Mouse (Mus musculus) limb, embryonic 14.5 days (tissue): ENCODE results near the gene Khsrp. TPM values are rescaled to one million over a fixed set of nuclear protein-coding genes. Genes with fewer than 3 reads are reported as not detected.

Experiments
- ATAC-seq: fragments of 200-750 bp; cut with Nextera tagmentation; 2 replicates; pipeline ENCODE4 v1.8.0; 2017; ENCODE audit warnings: low read depth, moderate number of reproducible peaks, moderate TSS enrichment; ENCODE audit not compliant: low FRiP score
- DNase-seq: peaks from one replicate; pipeline ENCODE4 v3.0.0-alpha.2; 2015; ENCODE audit warnings: low spot score
- H3K27ac ChIP-seq: fragments of 300-500 bp; sonication (generic); replicated peaks from 2 replicates; pipeline ENCODE4 v1.5.1; 2014; ENCODE audit warnings: low read depth, mild to moderate bottlenecking, low read length, moderate library complexity, mixed read lengths
- H3K27me3 ChIP-seq: fragments of 300-500 bp; sonication (generic); 2 replicates; pipeline ENCODE4 v1.6.1; 2014; ENCODE audit warnings: low read length, mixed read lengths; ENCODE audit not compliant: control insufficient read depth, insufficient read depth
- H3K36me3 ChIP-seq: fragments of 300-500 bp; sonication (generic); 2 replicates; pipeline ENCODE4 v1.6.1; 2014; ENCODE audit warnings: mild to moderate bottlenecking, low read length, moderate library complexity, mixed read lengths; ENCODE audit not compliant: control insufficient read depth, insufficient read depth
- H3K4me1 ChIP-seq: fragments of 300-500 bp; sonication (generic); 2 replicates; pipeline ENCODE4 v1.6.1; 2014; ENCODE audit warnings: antibody characterized with exemption, low read length, mixed read lengths; ENCODE audit not compliant: control insufficient read depth, insufficient read depth
- H3K4me2 ChIP-seq: fragments of 300-500 bp; sonication (generic); replicated peaks from 2 replicates; pipeline ENCODE4 v1.6.1; 2014; ENCODE audit warnings: low read depth, mild to moderate bottlenecking, low read length, moderate library complexity; ENCODE audit not compliant: severe bottlenecking
- H3K4me3 ChIP-seq: fragments of 300-500 bp; sonication (generic); replicated peaks from 2 replicates; pipeline ENCODE4 v1.5.1; 2014; ENCODE audit warnings: low read length
- H3K9ac ChIP-seq: fragments of 300-500 bp; sonication (generic); 2 replicates; pipeline ENCODE4 v1.6.1; 2014; ENCODE audit warnings: mild to moderate bottlenecking, low read depth, low read length, moderate library complexity; ENCODE audit not compliant: severe bottlenecking
- H3K9me3 ChIP-seq: fragments of 300-500 bp; sonication (generic); 2 replicates; pipeline ENCODE4 v1.6.1; 2016; ENCODE audit warnings: low read length; ENCODE audit not compliant: control insufficient read depth
- POLR2A ChIP-seq: fragments of 200-500 bp; IDR thresholded peaks from 2 replicates; pipeline ENCODE4 v1.8.0; 2012; ENCODE audit warnings: inconsistent platforms, mild to moderate bottlenecking, moderate library complexity, borderline replicate concordance; ENCODE audit not compliant: insufficient read depth, insufficient read length; ENCODE audit errors: extremely low read depth
- WGBS: fragments of 180-500 bp; shearing (Covaris S2); extraction: QIAGEN DNeasy Blood & Tissue Kit; methylation state at CpG from one replicate; pipeline ENCODE4 v1.1.7; 2014; 5-methylcytosine and 5-hydroxymethylcytosine counted together
- polyA plus RNA-seq, 2 experiments: library from polyadenylated mRNA; depleted of rRNA in 1 of 2; stranded (reverse) in 1 of 2; unstranded in 1 of 2; fragments of >200 nt; fragmentation: Nextera tagmentation in 1 of 2; extraction: Ambion mirVana in 1 of 2; gene quantifications; 2 replicates each; pipeline versions ENCODE4 v1.2.1 to v1.2.3; 2012 to 2014

The Khsrp gene
- polyA plus RNA-seq, 2 experiments, result 49.5 to 115 TPM

DNA sequence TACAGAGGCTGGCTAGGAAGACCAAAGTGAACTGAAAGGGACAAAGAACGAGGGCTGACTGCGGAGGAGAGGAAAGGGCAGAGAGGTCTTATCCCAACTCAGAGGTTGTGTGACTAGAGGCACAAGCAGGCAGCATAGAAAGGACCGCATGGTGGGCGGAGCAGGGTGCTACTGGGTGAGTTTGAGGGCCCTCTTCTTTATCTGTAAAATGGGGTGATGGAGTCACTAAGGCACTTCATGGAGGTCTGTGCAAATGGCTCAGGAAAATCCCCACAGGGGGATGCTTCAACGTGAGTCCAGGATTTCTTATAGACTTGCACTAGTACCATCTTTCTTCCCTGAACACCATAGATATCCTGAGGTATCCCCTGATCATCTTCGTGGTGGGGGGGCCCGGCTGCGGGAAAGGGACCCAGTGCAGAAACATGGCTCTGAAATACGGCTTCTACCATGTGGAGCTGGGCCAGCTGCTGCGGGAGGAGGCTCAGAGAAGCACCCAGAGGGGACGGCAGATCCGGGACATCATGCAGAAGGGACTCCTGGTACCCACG is 19.0 kb downstream of the Khsrp start:
- no peak for ATAC-seq
- peak overlapping the region; percentile 91 for H3K27ac ChIP-seq
- peak overlapping the region; percentile 79 for H3K4me2 ChIP-seq
- TF ChIP-seq POLR2A, result no peak
- peaks cover 16% of the 10 kb centered on the region for H3K36me3 ChIP-seq
- DNase-seq, result no peak
- H3K4me1 ChIP-seq, result peaks cover 7% of the 10 kb centered on the region
- no peaks in the 10 kb centered on the region for H3K9me3 ChIP-seq
- WGBS, result 80% methylated on average over 13 of the region's 13 CpGs
- H3K4me3 ChIP-seq, result peak overlapping the region; percentile 75
- no peak overlapping the region for H3K9ac ChIP-seq
- H3K27me3 ChIP-seq, result no peaks in the 10 kb centered on the region

DNA sequence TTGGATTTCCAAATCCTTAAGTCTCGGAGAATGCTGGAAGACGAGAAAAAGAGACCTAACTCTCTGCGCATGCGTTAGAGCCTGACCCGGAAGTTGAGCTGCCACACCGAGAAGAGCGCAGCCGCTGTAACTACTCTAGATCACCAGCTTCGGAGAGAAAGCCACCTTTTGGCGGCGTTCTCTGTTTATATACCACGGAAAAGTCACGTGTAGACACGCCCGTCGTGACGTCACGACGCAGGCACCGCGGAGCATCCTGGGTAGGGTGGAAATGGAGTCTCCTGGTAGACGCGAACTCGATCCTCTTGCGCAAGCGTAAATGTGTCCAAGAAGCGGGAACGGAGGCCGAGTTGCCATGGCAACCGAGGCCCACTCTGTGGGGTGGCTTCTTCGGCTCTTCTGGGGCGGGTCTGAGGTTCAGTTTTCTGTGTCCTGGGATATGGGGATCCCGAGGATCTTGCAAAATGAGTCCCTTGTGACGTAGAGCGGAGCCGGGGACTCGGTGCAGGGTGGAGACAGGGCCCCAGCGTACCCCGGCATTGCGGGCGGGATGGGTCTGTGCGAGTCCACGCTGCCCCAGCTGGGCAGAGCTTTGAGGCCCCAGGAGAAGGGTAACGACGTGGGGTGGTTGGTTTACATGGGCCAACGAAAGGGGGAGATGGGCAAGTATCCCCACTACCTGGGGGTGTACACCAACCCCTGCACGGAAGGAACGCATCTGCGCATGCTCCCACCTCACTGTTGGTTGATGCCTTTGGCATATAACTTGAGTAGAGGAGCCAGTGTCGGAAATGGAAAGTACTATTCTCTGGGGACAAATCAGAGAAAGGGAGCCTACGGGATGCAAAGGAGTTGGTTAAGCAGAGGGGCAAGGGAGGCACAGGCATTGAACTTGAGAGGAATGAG is 19.8 kb downstream of the Khsrp start, which contains the start of the genes Gtf2f1 and Gm17949:
Gene Gtf2f1 (minus strand): TSS at position 53 of the 906 bp plus-strand sequence.
Gene Gm17949 (plus strand): TSS at position 234 of the 906 bp plus-strand sequence.
- Histone ChIP-seq H3K4me1 (peaks cover 7% of the 10 kb centered on the region), H3K4me2 (peak within 1 kb of the TSS; percentile 83), H3K9me3 (no peaks in the 10 kb centered on the region), H3K4me3 (peak within 1 kb of the TSS; percentile 75), H3K27me3 (no peaks in the 10 kb centered on the region), H3K9ac (peak within 1 kb of the TSS; percentile 75), H3K27ac (peak within 1 kb of the TSS; percentile 91), H3K36me3 (peaks cover 25% of the 10 kb centered on the region)
- ATAC-seq (peak; percentile 94), DNase-seq (peak; percentile 98)
- peak; percentile 100; the same call in 1 of the 2 replicates for TF ChIP-seq POLR2A
- under 1% methylated on average over 51 of the region's 51 CpGs for WGBS

DNA sequence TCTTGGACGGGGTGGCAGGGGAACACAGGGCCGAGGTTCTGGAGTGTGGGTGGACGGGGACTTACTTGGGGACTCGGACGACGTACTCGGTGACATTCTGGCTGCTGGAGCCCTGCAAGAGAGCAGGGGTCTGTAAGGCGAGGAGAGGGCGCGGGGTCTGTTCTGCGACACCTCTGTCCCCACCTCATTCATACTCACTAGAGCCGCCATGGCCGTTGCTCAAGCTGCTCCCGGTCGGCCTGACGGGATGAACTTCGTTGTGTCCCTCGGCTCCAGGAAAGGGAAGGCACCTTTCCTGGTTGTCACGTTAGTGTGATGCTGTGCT is 20.4 kb downstream of the Khsrp start:
- Histone ChIP-seq H3K4me2 (peak overlapping the region; percentile 83), H3K9me3 (no peaks in the 10 kb centered on the region), H3K27me3 (no peaks in the 10 kb centered on the region), H3K27ac (0 out of 2 replicates have a peak overlapping the region, but pooled peaks have one; percentile 33), H3K36me3 (peaks cover 30% of the 10 kb centered on the region), H3K4me1 (peaks cover 7% of the 10 kb centered on the region), H3K9ac (peak overlapping the region; percentile 75), H3K4me3 (peak overlapping the region; percentile 75)
- WGBS, result 1% methylated on average over 19 of the region's 19 CpGs
- no peak for DNase-seq
- ATAC-seq, result peak; percentile 38
- no peak for TF ChIP-seq POLR2A

GRCm38 (mm10) chr17:57007137-57007905 is 24.0 kb downstream of the Khsrp start:
- no peak for TF ChIP-seq POLR2A
- no peak overlapping the region for H3K27ac ChIP-seq
- ATAC-seq (no peak), DNase-seq (no peak)
- no peak overlapping the region for H3K4me3 ChIP-seq
- peaks cover 7% of the 10 kb centered on the region for H3K4me1 ChIP-seq
- H3K36me3 ChIP-seq, result peaks cover 62% of the 10 kb centered on the region
- WGBS, result 91% methylated on average over 13 of the region's 13 CpGs
- H3K9me3 ChIP-seq, result no peaks in the 10 kb centered on the region
- no peak overlapping the region for H3K9ac ChIP-seq
- H3K4me2 ChIP-seq, result no peak overlapping the region
- no peaks in the 10 kb centered on the region for H3K27me3 ChIP-seq

DNA sequence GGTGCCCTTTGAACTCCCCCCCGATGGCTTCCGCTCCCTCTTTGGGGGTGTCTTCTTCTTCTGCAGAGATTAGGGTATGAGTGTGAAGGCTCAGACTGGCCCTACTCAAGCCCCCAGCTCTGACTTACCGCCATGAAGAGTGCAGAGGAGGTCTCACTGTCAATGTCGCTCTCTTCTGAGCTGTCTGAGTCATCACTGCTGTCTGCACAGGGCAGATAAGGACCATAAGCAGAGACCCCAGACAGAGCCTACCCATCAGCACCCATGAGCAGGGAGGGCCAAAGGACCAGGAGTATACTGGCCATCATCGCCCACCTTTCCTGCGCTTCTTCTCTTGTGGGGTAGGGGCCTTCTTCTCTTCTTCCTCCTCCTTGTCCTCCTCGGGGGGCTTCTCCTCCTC is 27.3 kb downstream of the Khsrp start:
- Histone ChIP-seq H3K36me3 (peaks cover 71% of the 10 kb centered on the region), H3K9ac (no peak overlapping the region), H3K27ac (no peak overlapping the region), H3K9me3 (no peaks in the 10 kb centered on the region), H3K4me2 (no peak overlapping the region), H3K4me3 (no peak overlapping the region), H3K4me1 (no peaks in the 10 kb centered on the region), H3K27me3 (no peaks in the 10 kb centered on the region)
- DNase-seq, result no peak
- no peak for ATAC-seq
- 91% methylated on average over 7 of the region's 7 CpGs for WGBS
- no peak for TF ChIP-seq POLR2A
